Mouse (Mus musculus): ENCODE measurements around the gene Ovgp1. TPM values are rescaled to one million over a fixed set of nuclear protein-coding genes. Genes with fewer than 3 reads are reported as not detected.

Gene Ovgp1
- 1.5 and 1.9 TPM in 2 replicates for polyA plus RNA-seq (2016; fragmentation: Nextera tagmentation; extraction: Ambion mirVana)

DNA sequence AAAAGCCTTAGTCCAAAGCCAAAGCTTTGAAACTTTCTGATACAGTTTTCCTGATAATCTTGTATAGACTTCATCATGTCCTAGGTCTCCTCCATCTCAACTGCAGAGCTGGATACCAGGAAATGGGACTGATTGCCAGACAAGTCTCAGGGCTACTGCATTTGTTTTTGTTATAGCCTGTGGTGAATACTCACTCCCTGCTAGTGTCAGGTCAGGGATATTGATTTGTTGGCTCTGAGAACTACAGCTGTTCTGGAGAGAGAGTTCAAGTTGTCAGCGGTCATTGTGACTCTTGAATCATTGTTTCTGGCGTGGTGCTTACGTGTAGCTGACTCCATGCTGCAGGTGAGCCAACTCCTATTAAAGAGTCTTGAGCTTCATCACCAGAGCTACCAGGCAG lies at the start of gene Ovgp1:
TSS of gene Ovgp1 (plus strand) at position 301 of the 400 bp plus-strand sequence.
- WGBS: 84% methylated on average over 3 of the region's 3 CpGs
- no peak for DNase-seq (ENCODE audit: low spot score)
- Histone ChIP-seq H3K27me3 (ENCODE audit: insufficient read depth, poor library complexity, severe bottlenecking) (no peaks in the 10 kb centered on the region), H3K4me1 (no peaks in the 10 kb centered on the region), H3K36me3 (peaks cover 26% of the 10 kb centered on the region), H3K9me3 (no peaks in the 10 kb centered on the region), H3K27ac (no peak within 1 kb of the TSS), H3K4me3 (no peak within 1 kb of the TSS)

DNA sequence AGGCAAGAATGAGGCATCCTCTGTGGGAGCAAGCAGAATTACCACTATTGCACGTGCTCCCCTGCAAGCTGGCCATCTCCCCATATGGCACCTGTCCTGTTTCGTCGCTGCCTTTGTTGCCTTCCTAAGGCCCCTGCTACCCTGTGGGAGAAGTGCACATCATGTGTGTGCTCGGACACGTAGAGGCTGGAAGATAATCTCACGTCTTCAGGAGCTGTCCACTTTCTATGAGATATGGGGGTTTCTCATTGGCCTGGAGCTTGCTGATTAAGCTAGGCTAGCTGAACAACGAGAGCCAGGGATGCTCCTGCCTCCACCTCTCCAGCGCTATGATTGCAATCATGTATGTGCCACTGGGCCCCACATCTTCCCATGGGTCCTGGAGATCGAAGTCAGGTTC lies 48.9 kb upstream of the Ovgp1 start:
- 75% methylated on average over 9 of the region's 9 CpGs for WGBS
- DNase-seq (ENCODE audit: low spot score): no peak
- Histone ChIP-seq H3K27me3 (ENCODE audit: insufficient read depth, poor library complexity, severe bottlenecking) (no peaks in the 10 kb centered on the region), H3K9me3 (no peaks in the 10 kb centered on the region), H3K4me1 (peaks cover 6% of the 10 kb centered on the region), H3K27ac (no peak overlapping the region), H3K4me3 (no peak overlapping the region), H3K36me3 (no peaks in the 10 kb centered on the region)

DNA sequence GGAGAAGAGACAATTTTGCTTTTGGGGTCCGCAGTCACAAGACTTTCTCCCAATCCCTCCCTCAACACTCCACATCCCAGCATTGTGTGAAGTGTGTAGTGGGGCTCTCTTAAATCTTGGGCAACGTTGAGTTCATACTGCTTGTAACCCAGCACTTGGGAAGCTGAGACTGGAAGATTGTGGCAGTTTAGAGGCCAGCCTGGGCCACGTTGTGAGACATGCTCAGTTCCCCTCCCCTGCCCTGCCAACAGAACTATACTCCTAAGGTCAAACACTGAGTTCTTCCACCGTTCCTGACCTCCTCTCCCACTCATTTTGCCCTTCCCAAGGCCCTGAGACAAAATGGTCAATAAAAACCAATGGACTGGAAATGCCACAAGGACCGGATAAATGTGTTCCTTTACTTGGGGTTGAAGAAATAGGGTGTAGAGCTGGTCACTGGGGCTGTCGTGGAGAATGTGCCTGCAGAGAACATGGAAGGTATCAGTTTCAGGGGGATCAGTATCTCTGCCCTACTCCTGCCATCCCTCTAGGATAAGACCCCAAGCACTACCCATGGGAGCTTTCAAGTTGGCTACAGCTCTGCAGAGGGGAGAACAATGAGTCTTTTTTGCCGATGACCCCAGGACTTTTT lies 45.8 kb upstream of the Ovgp1 start:
- Histone ChIP-seq H3K4me3 (no peak overlapping the region), H3K27ac (no peak overlapping the region), H3K36me3 (no peaks in the 10 kb centered on the region), H3K27me3 (ENCODE audit: insufficient read depth, poor library complexity, severe bottlenecking) (no peaks in the 10 kb centered on the region), H3K9me3 (no peaks in the 10 kb centered on the region), H3K4me1 (peaks cover 6% of the 10 kb centered on the region)
- DNase-seq (ENCODE audit: low spot score): no peak
- 82% methylated on average over 7 of the region's 7 CpGs for WGBS

- H3K27me3 ChIP-seq (ENCODE audit: insufficient read depth, poor library complexity, severe bottlenecking): no peaks in the 10 kb centered on the region
- no peaks in the 10 kb centered on the region for H3K36me3 ChIP-seq
- no peaks in the 10 kb centered on the region for H3K9me3 ChIP-seq
- no peak overlapping the region for H3K27ac ChIP-seq
- peaks cover 6% of the 10 kb centered on the region for H3K4me1 ChIP-seq
- no peak overlapping the region for H3K4me3 ChIP-seq
- no peak for DNase-seq (ENCODE audit: low spot score)
- 87% methylated on average over 3 of the region's 3 CpGs for WGBS
Observed at GRCm38 (mm10) chr3:105928195-105928569, 45.3 kb upstream of the Ovgp1 start.

- Histone ChIP-seq H3K4me3 (no peak overlapping the region), H3K27ac (no peak overlapping the region), H3K27me3 (ENCODE audit: insufficient read depth, poor library complexity, severe bottlenecking) (no peaks in the 10 kb centered on the region), H3K36me3 (no peaks in the 10 kb centered on the region), H3K9me3 (no peaks in the 10 kb centered on the region), H3K4me1 (peaks cover 6% of the 10 kb centered on the region)
- WGBS: 81% methylated on average over 6 of the region's 6 CpGs
- no peak for DNase-seq (ENCODE audit: low spot score)
Observed at GRCm38 (mm10) chr3:105928781-105929180, 44.7 kb upstream of the Ovgp1 start.

DNA sequence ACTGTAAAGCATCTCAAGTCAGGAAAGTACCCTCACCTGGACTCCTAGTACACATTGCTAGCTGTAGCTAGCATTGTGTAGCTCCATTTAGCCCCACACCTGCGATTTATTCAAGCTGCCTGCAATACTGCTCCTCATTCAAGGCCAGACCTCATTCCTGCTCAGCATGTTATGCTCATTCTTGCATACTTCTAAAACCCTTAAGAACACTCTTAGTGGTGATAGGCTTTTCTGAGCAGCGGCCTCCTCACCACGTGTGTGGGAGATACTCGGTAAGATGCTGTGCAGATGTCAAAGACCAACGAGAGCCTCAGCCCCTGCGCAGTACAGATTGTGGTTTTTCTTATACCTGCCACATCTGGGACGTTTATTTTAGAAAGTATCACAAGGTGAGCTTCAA lies 43.7 kb upstream of the Ovgp1 start:
- no peak for DNase-seq (ENCODE audit: low spot score)
- H3K27me3 ChIP-seq (ENCODE audit: insufficient read depth, poor library complexity, severe bottlenecking): no peaks in the 10 kb centered on the region
- no peaks in the 10 kb centered on the region for H3K9me3 ChIP-seq
- no peak overlapping the region for H3K27ac ChIP-seq
- no peaks in the 10 kb centered on the region for H3K36me3 ChIP-seq
- 81% methylated on average over 7 of the region's 7 CpGs for WGBS
- H3K4me1 ChIP-seq: peaks cover 6% of the 10 kb centered on the region
- H3K4me3 ChIP-seq: no peak overlapping the region

DNA sequence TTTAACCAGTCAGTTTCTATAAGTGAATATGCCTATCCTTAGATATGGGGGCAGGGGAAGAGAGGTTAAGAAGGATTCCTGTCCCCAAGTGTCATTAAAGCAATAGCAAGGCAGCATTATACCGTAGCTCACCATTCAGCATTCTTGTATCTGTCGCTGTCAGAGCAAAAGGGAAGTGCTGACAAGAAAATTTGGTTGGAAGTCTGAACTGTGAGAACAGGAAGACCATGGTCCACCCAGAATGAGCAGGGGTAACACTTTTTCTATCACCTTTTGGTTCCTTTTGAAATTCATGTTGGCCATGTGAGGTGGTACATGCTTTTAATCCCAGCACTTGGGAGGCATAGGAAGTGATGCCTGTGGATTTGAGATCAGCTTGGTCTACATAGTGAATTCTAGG lies 42.4 kb upstream of the Ovgp1 start:
- Histone ChIP-seq H3K4me1 (peaks cover 6% of the 10 kb centered on the region), H3K4me3 (no peak overlapping the region), H3K27me3 (ENCODE audit: insufficient read depth, poor library complexity, severe bottlenecking) (no peaks in the 10 kb centered on the region), H3K9me3 (no peaks in the 10 kb centered on the region), H3K27ac (no peak overlapping the region), H3K36me3 (no peaks in the 10 kb centered on the region)
- WGBS: 85% methylated on average over 2 of the region's 2 CpGs
- no peak for DNase-seq (ENCODE audit: low spot score)

GRCm38 (mm10) chr3:105932240-105933071 lies 41.1 kb upstream of the Ovgp1 start, which contains the start of gene I830077J02Rik:
Gene I830077J02Rik, minus strand, starts transcription at chr3:105932664.
- no peaks in the 10 kb centered on the region for H3K9me3 ChIP-seq
- no peaks in the 10 kb centered on the region for H3K27me3 ChIP-seq (ENCODE audit: insufficient read depth, poor library complexity, severe bottlenecking)
- H3K27ac ChIP-seq: no peak within 1 kb of the TSS
- DNase-seq (ENCODE audit: low spot score): no peak
- H3K4me3 ChIP-seq: no peak within 1 kb of the TSS
- H3K4me1 ChIP-seq: no peaks in the 10 kb centered on the region
- WGBS: 60% methylated on average over 8 of the region's 8 CpGs
- H3K36me3 ChIP-seq: peaks cover 5% of the 10 kb centered on the region; the same call in 1 of the 2 replicates

DNA sequence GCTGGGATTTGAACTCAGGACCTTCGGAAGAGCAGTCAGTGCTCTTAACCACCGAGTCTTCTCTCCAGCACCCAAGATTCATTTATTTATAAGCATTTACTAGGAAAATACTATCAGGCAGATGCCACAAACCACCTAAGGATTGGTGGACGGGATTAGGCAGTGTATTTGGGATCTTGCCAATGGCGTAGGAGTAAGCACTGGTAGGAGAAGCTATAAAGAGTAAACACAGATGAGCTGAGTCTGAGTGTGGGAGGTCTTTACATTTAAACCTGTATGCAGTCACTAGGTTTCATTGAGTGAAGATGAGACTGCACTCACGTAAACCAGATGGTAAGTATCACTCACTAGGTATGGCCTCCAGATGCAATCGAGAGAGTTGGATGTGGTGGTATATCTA lies 39.6 kb upstream of the Ovgp1 start:
- 92% methylated on average over 6 of the region's 6 CpGs for WGBS
- no peak overlapping the region for H3K27ac ChIP-seq

GRCm38 (mm10) chr3:105935033-105935432 lies 38.5 kb upstream of the Ovgp1 start:
- H3K27me3 ChIP-seq (ENCODE audit: insufficient read depth, poor library complexity, severe bottlenecking): no peaks in the 10 kb centered on the region
- DNase-seq (ENCODE audit: low spot score): no peak
- no peaks in the 10 kb centered on the region for H3K4me1 ChIP-seq
- 80% methylated on average over 5 of the region's 5 CpGs for WGBS
- H3K4me3 ChIP-seq: no peak overlapping the region
- no peak overlapping the region for H3K27ac ChIP-seq
- H3K36me3 ChIP-seq: peaks cover 15% of the 10 kb centered on the region
- H3K9me3 ChIP-seq: no peaks in the 10 kb centered on the region

More for the DNA sequence above, 39.6 kb upstream of the Ovgp1 start:
- no peak for DNase-seq (ENCODE audit: low spot score)
- Histone ChIP-seq H3K9me3 (no peaks in the 10 kb centered on the region), H3K36me3 (peaks cover 10% of the 10 kb centered on the region), H3K4me1 (no peaks in the 10 kb centered on the region), H3K4me3 (no peak overlapping the region), H3K27me3 (ENCODE audit: insufficient read depth, poor library complexity, severe bottlenecking) (no peaks in the 10 kb centered on the region)

DNA sequence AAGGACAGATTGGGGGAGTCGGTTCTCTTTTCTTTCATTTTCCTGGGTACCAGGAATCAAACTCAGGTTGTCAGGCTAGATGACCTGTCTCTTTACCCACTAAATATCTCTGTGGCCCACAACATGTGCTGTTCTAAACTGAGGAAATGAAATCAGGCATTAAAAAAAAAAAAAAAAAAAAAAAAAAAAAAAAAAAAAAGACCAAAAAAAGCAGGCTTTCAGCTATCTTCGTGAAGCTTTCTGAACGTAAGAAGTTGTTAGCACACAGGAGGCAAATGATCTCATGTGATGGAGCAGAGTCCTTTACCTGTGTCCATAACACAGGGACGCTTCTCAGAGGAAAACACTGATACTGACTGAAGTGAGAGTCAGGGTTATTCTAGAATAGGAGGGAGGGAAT lies 37.4 kb upstream of the Ovgp1 start:
- no peaks in the 10 kb centered on the region for H3K4me1 ChIP-seq
- no peak for DNase-seq (ENCODE audit: low spot score)
- peaks cover 25% of the 10 kb centered on the region for H3K36me3 ChIP-seq
- H3K27me3 ChIP-seq (ENCODE audit: insufficient read depth, poor library complexity, severe bottlenecking): no peaks in the 10 kb centered on the region
- H3K9me3 ChIP-seq: no peaks in the 10 kb centered on the region
- no peak overlapping the region for H3K27ac ChIP-seq
- H3K4me3 ChIP-seq: no peak overlapping the region
- 82% methylated on average over 4 of the region's 4 CpGs for WGBS

GRCm38 (mm10) chr3:105951348-105951747 lies 22.2 kb upstream of the Ovgp1 start:
- Histone ChIP-seq H3K27ac (no peak overlapping the region), H3K4me1 (no peaks in the 10 kb centered on the region), H3K4me3 (no peak overlapping the region), H3K9me3 (no peaks in the 10 kb centered on the region), H3K27me3 (ENCODE audit: insufficient read depth, poor library complexity, severe bottlenecking) (no peaks in the 10 kb centered on the region), H3K36me3 (peaks cover 100% of the 10 kb centered on the region)
- WGBS: 94% methylated on average over 7 of the region's 7 CpGs
- DNase-seq (ENCODE audit: low spot score): peak; percentile 69

GRCm38 (mm10) chr3:105957235-105957634 lies 16.3 kb upstream of the Ovgp1 start:
- peaks cover 20% of the 10 kb centered on the region for H3K4me1 ChIP-seq
- peaks cover 62% of the 10 kb centered on the region for H3K36me3 ChIP-seq
- no peaks in the 10 kb centered on the region for H3K27me3 ChIP-seq (ENCODE audit: insufficient read depth, poor library complexity, severe bottlenecking)
- WGBS: 98% methylated on average over 1 of the region's 1 CpGs
- no peak overlapping the region for H3K27ac ChIP-seq
- H3K4me3 ChIP-seq: peak overlapping the region; percentile 97; the same call in 1 of the 2 replicates
- DNase-seq (ENCODE audit: low spot score): no peak
- no peaks in the 10 kb centered on the region for H3K9me3 ChIP-seq
